Mouse (Mus musculus): ENCODE results near the gene Adamts14. TPM values are rescaled to one million over a fixed set of nuclear protein-coding genes. Genes with fewer than 3 reads are reported as not detected.

The Adamts14 gene
- polyA plus RNA-seq, 1 experiment from 2014 or later: 0.29 TPM

- no peak overlapping the region for H3K27ac ChIP-seq (ENCODE audit: low read length)
- no peak overlapping the region for H3K4me3 ChIP-seq (ENCODE audit: low read depth, low read length)
- no peaks in the 10 kb centered on the region; the same call in 1 of the 2 replicates for H3K27me3 ChIP-seq (ENCODE audit: control insufficient read depth, insufficient read depth, low read depth, low read length)
- no peak for ATAC-seq
- WGBS: 91% methylated on average over 9 of the region's 9 CpGs
- no peak overlapping the region for H3K9ac ChIP-seq (ENCODE audit: low read depth, low read length)
- no peaks in the 10 kb centered on the region for H3K4me1 ChIP-seq (ENCODE audit: control insufficient read depth, insufficient read depth, low read length)
- no peaks in the 10 kb centered on the region for H3K36me3 ChIP-seq (ENCODE audit: control insufficient read depth, insufficient read depth, low read length)
- H3K4me2 ChIP-seq (ENCODE audit: low read length): no peak overlapping the region
- no peaks in the 10 kb centered on the region for H3K9me3 ChIP-seq (replicated peaks; ENCODE audit: control insufficient read depth, low read length, poor library complexity, severe bottlenecking)
Observed at GRCm38 (mm10) chr10:61208114-61208684, 65.0 kb downstream of the Adamts14 start.

- 75% methylated on average over 3 of the region's 3 CpGs for WGBS
- no peak for ATAC-seq
- no peaks in the 10 kb centered on the region for H3K27me3 ChIP-seq (ENCODE audit: control insufficient read depth, insufficient read depth, low read depth, low read length)
Observed at GRCm38 (mm10) chr10:61203930-61204329, 69.3 kb downstream of the Adamts14 start.

GRCm38 (mm10) chr10:61201596-61202318 lies 71.5 kb downstream of the Adamts14 start:
- H3K36me3 ChIP-seq (ENCODE audit: control insufficient read depth, insufficient read depth, low read length): no peaks in the 10 kb centered on the region
- H3K27ac ChIP-seq (ENCODE audit: low read length): no peak overlapping the region
- no peaks in the 10 kb centered on the region for H3K9me3 ChIP-seq (replicated peaks; ENCODE audit: control insufficient read depth, low read length, poor library complexity, severe bottlenecking)
- H3K9ac ChIP-seq (ENCODE audit: low read depth, low read length): no peak overlapping the region
- no peak overlapping the region for H3K4me2 ChIP-seq (ENCODE audit: low read length)
- H3K4me1 ChIP-seq (ENCODE audit: control insufficient read depth, insufficient read depth, low read length): no peaks in the 10 kb centered on the region
- H3K4me3 ChIP-seq (ENCODE audit: low read depth, low read length): no peak overlapping the region
- H3K27me3 ChIP-seq (ENCODE audit: control insufficient read depth, insufficient read depth, low read depth, low read length): no peaks in the 10 kb centered on the region
- no peak for ATAC-seq
- 89% methylated on average over 12 of the region's 12 CpGs for WGBS

More at GRCm38 (mm10) chr10:61203930-61204329, 69.3 kb downstream of the Adamts14 start:
- Histone ChIP-seq H3K36me3 (ENCODE audit: control insufficient read depth, insufficient read depth, low read length) (no peaks in the 10 kb centered on the region), H3K27ac (ENCODE audit: low read length) (no peak overlapping the region), H3K9me3 (replicated peaks; ENCODE audit: control insufficient read depth, low read length, poor library complexity, severe bottlenecking) (no peaks in the 10 kb centered on the region), H3K4me1 (ENCODE audit: control insufficient read depth, insufficient read depth, low read length) (no peaks in the 10 kb centered on the region), H3K9ac (ENCODE audit: low read depth, low read length) (no peak overlapping the region), H3K4me2 (ENCODE audit: low read length) (no peak overlapping the region), H3K4me3 (ENCODE audit: low read depth, low read length) (no peak overlapping the region)

GRCm38 (mm10) chr10:61200998-61201397 lies 72.2 kb downstream of the Adamts14 start:
- Histone ChIP-seq H3K27me3 (ENCODE audit: control insufficient read depth, insufficient read depth, low read depth, low read length) (no peaks in the 10 kb centered on the region), H3K9me3 (replicated peaks; ENCODE audit: control insufficient read depth, low read length, poor library complexity, severe bottlenecking) (no peaks in the 10 kb centered on the region), H3K4me3 (ENCODE audit: low read depth, low read length) (no peak overlapping the region), H3K27ac (ENCODE audit: low read length) (no peak overlapping the region), H3K9ac (ENCODE audit: low read depth, low read length) (no peak overlapping the region), H3K4me2 (ENCODE audit: low read length) (no peak overlapping the region), H3K36me3 (ENCODE audit: control insufficient read depth, insufficient read depth, low read length) (no peaks in the 10 kb centered on the region), H3K4me1 (ENCODE audit: control insufficient read depth, insufficient read depth, low read length) (no peaks in the 10 kb centered on the region)
- no peak for ATAC-seq
- WGBS: 40% methylated on average over 9 of the region's 9 CpGs

GRCm38 (mm10) chr10:61200232-61200820 lies 72.9 kb downstream of the Adamts14 start:
- H3K9ac ChIP-seq (ENCODE audit: low read depth, low read length): no peak overlapping the region
- H3K4me2 ChIP-seq (ENCODE audit: low read length): no peak overlapping the region
- WGBS: 59% methylated on average over 7 of the region's 7 CpGs
- H3K4me1 ChIP-seq (ENCODE audit: control insufficient read depth, insufficient read depth, low read length): no peaks in the 10 kb centered on the region
- ATAC-seq: no peak
- H3K4me3 ChIP-seq (ENCODE audit: low read depth, low read length): no peak overlapping the region
- no peaks in the 10 kb centered on the region for H3K9me3 ChIP-seq (replicated peaks; ENCODE audit: control insufficient read depth, low read length, poor library complexity, severe bottlenecking)
- no peak overlapping the region for H3K27ac ChIP-seq (ENCODE audit: low read length)
- no peaks in the 10 kb centered on the region for H3K27me3 ChIP-seq (ENCODE audit: control insufficient read depth, insufficient read depth, low read depth, low read length)
- no peaks in the 10 kb centered on the region for H3K36me3 ChIP-seq (ENCODE audit: control insufficient read depth, insufficient read depth, low read length)

- Histone ChIP-seq H3K27ac (ENCODE audit: low read length) (no peak overlapping the region), H3K4me1 (ENCODE audit: control insufficient read depth, insufficient read depth, low read length) (no peaks in the 10 kb centered on the region), H3K9ac (ENCODE audit: low read depth, low read length) (no peak overlapping the region), H3K36me3 (ENCODE audit: control insufficient read depth, insufficient read depth, low read length) (no peaks in the 10 kb centered on the region), H3K4me3 (ENCODE audit: low read depth, low read length) (no peak overlapping the region), H3K4me2 (ENCODE audit: low read length) (no peak overlapping the region), H3K9me3 (replicated peaks; ENCODE audit: control insufficient read depth, low read length, poor library complexity, severe bottlenecking) (no peaks in the 10 kb centered on the region), H3K27me3 (ENCODE audit: control insufficient read depth, insufficient read depth, low read depth, low read length) (no peaks in the 10 kb centered on the region)
- WGBS: 17% methylated on average over 11 of the region's 11 CpGs
- ATAC-seq: peak; percentile 66; the same call in 1 of the 2 replicates
Observed at GRCm38 (mm10) chr10:61199566-61200213, 73.5 kb downstream of the Adamts14 start.

GRCm38 (mm10) chr10:61195718-61196291 lies 77.4 kb downstream of the Adamts14 start:
- Histone ChIP-seq H3K4me2 (ENCODE audit: low read length) (no peak overlapping the region), H3K36me3 (ENCODE audit: control insufficient read depth, insufficient read depth, low read length) (no peaks in the 10 kb centered on the region), H3K4me3 (ENCODE audit: low read depth, low read length) (no peak overlapping the region), H3K9ac (ENCODE audit: low read depth, low read length) (no peak overlapping the region), H3K4me1 (ENCODE audit: control insufficient read depth, insufficient read depth, low read length) (no peaks in the 10 kb centered on the region), H3K9me3 (replicated peaks; ENCODE audit: control insufficient read depth, low read length, poor library complexity, severe bottlenecking) (no peaks in the 10 kb centered on the region), H3K27me3 (ENCODE audit: control insufficient read depth, insufficient read depth, low read depth, low read length) (no peaks in the 10 kb centered on the region), H3K27ac (ENCODE audit: low read length) (no peak overlapping the region)
- no peak for ATAC-seq
- 90% methylated on average over 5 of the region's 5 CpGs for WGBS

GRCm38 (mm10) chr10:61195216-61195615 lies 78.0 kb downstream of the Adamts14 start:
- Histone ChIP-seq H3K27ac (ENCODE audit: low read length) (no peak overlapping the region), H3K27me3 (ENCODE audit: control insufficient read depth, insufficient read depth, low read depth, low read length) (no peaks in the 10 kb centered on the region), H3K4me1 (ENCODE audit: control insufficient read depth, insufficient read depth, low read length) (no peaks in the 10 kb centered on the region), H3K9ac (ENCODE audit: low read depth, low read length) (no peak overlapping the region), H3K9me3 (replicated peaks; ENCODE audit: control insufficient read depth, low read length, poor library complexity, severe bottlenecking) (no peaks in the 10 kb centered on the region), H3K4me2 (ENCODE audit: low read length) (no peak overlapping the region), H3K4me3 (ENCODE audit: low read depth, low read length) (no peak overlapping the region), H3K36me3 (ENCODE audit: control insufficient read depth, insufficient read depth, low read length) (no peaks in the 10 kb centered on the region)
- no peak for ATAC-seq
- WGBS: 88% methylated on average over 8 of the region's 8 CpGs

Measured in midbrain, embryonic 16.5 days (tissue).